Mouse (Mus musculus) intestine, embryonic 15.5 days (tissue): ENCODE data around the gene Phkb. TPM values are rescaled to one million over a fixed set of nuclear protein-coding genes. Genes with fewer than 3 reads are reported as not detected.

Experiments used
- ATAC-seq: fragments of 200-750 bp; cut with Nextera tagmentation; 2 replicates; pipeline ENCODE4 v1.8.0; 2017; ENCODE audit warnings: moderate TSS enrichment, moderate library complexity
- H3K27ac ChIP-seq: fragments of 300-500 bp; sonication (generic); 2 replicates; pipeline ENCODE4 v1.5.1; 2015; ENCODE audit warnings: mild to moderate bottlenecking, inconsistent platforms
- H3K27me3 ChIP-seq: fragments of 300-500 bp; sonication (generic); replicated peaks from 2 replicates; pipeline ENCODE4 v1.6.1; 2015; ENCODE audit warnings: inconsistent platforms
- H3K36me3 ChIP-seq: fragments of 300-500 bp; sonication (generic); 2 replicates; pipeline ENCODE4 v1.6.1; 2015; ENCODE audit warnings: inconsistent platforms
- H3K4me1 ChIP-seq: fragments of 300-500 bp; sonication (generic); replicated peaks from 2 replicates; pipeline ENCODE4 v1.6.1; 2015; ENCODE audit warnings: inconsistent platforms
- H3K4me2 ChIP-seq: fragments of 300-500 bp; sonication (generic); replicated peaks from 2 replicates; pipeline ENCODE4 v1.6.1; 2015; ENCODE audit warnings: mild to moderate bottlenecking, inconsistent platforms
- H3K4me3 ChIP-seq: fragments of 300-500 bp; sonication (generic); replicated peaks from 2 replicates; pipeline ENCODE4 v1.5.1; 2015; ENCODE audit warnings: inconsistent platforms
- H3K9ac ChIP-seq: fragments of 300-500 bp; sonication (generic); 2 replicates; pipeline ENCODE4 v1.6.1; 2015; ENCODE audit warnings: inconsistent platforms
- H3K9me3 ChIP-seq: fragments of 300-500 bp; sonication (generic); 2 replicates; pipeline ENCODE4 v1.6.1; 2016; ENCODE audit warnings: inconsistent platforms
- WGBS: fragments of 180-500 bp; shearing (Covaris S2); methylation state at CpG from one replicate; pipeline ENCODE4 v1.1.7; 2015; 5-methylcytosine and 5-hydroxymethylcytosine counted together
- polyA plus RNA-seq: library from polyadenylated mRNA; unstranded; fragments of >200 nt; fragmentation: Nextera tagmentation; extraction: Ambion mirVana; gene quantifications from 2 replicates; pipeline ENCODE4 v1.2.1, GENCODE M21; 2015

Phkb gene
- polyA plus RNA-seq, 1 experiment from 2014 or later, result 31.0 TPM

- H3K27me3 ChIP-seq, result no peaks in the 10 kb centered on the region
- H3K9me3 ChIP-seq, result no peaks in the 10 kb centered on the region
- H3K36me3 ChIP-seq, result no peaks in the 10 kb centered on the region
- no peak overlapping the region for H3K4me3 ChIP-seq
- H3K4me1 ChIP-seq, result no peaks in the 10 kb centered on the region
- H3K4me2 ChIP-seq, result no peak overlapping the region
- ATAC-seq, result no peak
- H3K9ac ChIP-seq, result no peak overlapping the region
- H3K27ac ChIP-seq, result no peak overlapping the region
- 93% methylated on average over 4 of the region's 4 CpGs for WGBS
Measured at GRCm38 (mm10) chr8:85959880-85960279, 119.1 kb downstream of the Phkb start.

GRCm38 (mm10) chr8:85977588-85978077, 136.9 kb downstream of the Phkb start:
- 81% methylated on average over 4 of the region's 4 CpGs for WGBS
- H3K27ac ChIP-seq, result no peak overlapping the region
- ATAC-seq, result peak; percentile 45
- H3K4me2 ChIP-seq, result no peak overlapping the region
- no peaks in the 10 kb centered on the region for H3K27me3 ChIP-seq
- no peak overlapping the region for H3K4me3 ChIP-seq
- no peaks in the 10 kb centered on the region for H3K4me1 ChIP-seq
- no peak overlapping the region for H3K9ac ChIP-seq
- no peaks in the 10 kb centered on the region for H3K9me3 ChIP-seq
- H3K36me3 ChIP-seq, result no peaks in the 10 kb centered on the region

- Histone ChIP-seq H3K4me2 (no peak overlapping the region), H3K4me1 (no peaks in the 10 kb centered on the region), H3K4me3 (no peak overlapping the region), H3K27me3 (no peaks in the 10 kb centered on the region), H3K27ac (no peak overlapping the region), H3K9me3 (no peaks in the 10 kb centered on the region), H3K36me3 (no peaks in the 10 kb centered on the region), H3K9ac (no peak overlapping the region)
- 81% methylated on average over 1 of the region's 1 CpGs for WGBS
- ATAC-seq, result no peak
Measured at GRCm38 (mm10) chr8:85992911-85993310, 152.2 kb downstream of the Phkb start.

- ATAC-seq, result no peak
- Histone ChIP-seq H3K36me3 (no peaks in the 10 kb centered on the region), H3K4me3 (no peak overlapping the region), H3K9ac (no peak overlapping the region), H3K9me3 (no peaks in the 10 kb centered on the region), H3K27ac (no peak overlapping the region), H3K4me1 (no peaks in the 10 kb centered on the region), H3K27me3 (no peaks in the 10 kb centered on the region), H3K4me2 (no peak overlapping the region)
- WGBS, result 96% methylated on average over 1 of the region's 1 CpGs
Measured at GRCm38 (mm10) chr8:85993661-85994060, 152.9 kb downstream of the Phkb start.

GRCm38 (mm10) chr8:85995971-85996370, 155.2 kb downstream of the Phkb start:
- Histone ChIP-seq H3K36me3 (no peaks in the 10 kb centered on the region), H3K9ac (no peak overlapping the region), H3K4me2 (no peak overlapping the region), H3K4me1 (no peaks in the 10 kb centered on the region), H3K27me3 (no peaks in the 10 kb centered on the region), H3K27ac (no peak overlapping the region), H3K4me3 (no peak overlapping the region), H3K9me3 (no peaks in the 10 kb centered on the region)
- WGBS, result 82% methylated on average over 1 of the region's 1 CpGs
- ATAC-seq, result no peak

- H3K36me3 ChIP-seq, result no peaks in the 10 kb centered on the region
- no peak for ATAC-seq
- no peak overlapping the region for H3K4me2 ChIP-seq
Measured at GRCm38 (mm10) chr8:86006485-86006884, 165.7 kb downstream of the Phkb start.

GRCm38 (mm10) chr8:86016806-86017205, 176.0 kb downstream of the Phkb start:
- Histone ChIP-seq H3K9me3 (no peaks in the 10 kb centered on the region), H3K27ac (no peak overlapping the region), H3K4me1 (no peaks in the 10 kb centered on the region), H3K27me3 (no peaks in the 10 kb centered on the region), H3K36me3 (no peaks in the 10 kb centered on the region), H3K4me3 (no peak overlapping the region), H3K4me2 (no peak overlapping the region), H3K9ac (no peak overlapping the region)
- WGBS, result 80% methylated on average over 2 of the region's 2 CpGs
- no peak for ATAC-seq

More at GRCm38 (mm10) chr8:86006485-86006884, 165.7 kb downstream of the Phkb start:
- Histone ChIP-seq H3K4me3 (no peak overlapping the region), H3K27ac (no peak overlapping the region), H3K27me3 (no peaks in the 10 kb centered on the region), H3K4me1 (no peaks in the 10 kb centered on the region), H3K9me3 (no peaks in the 10 kb centered on the region), H3K9ac (no peak overlapping the region)

GRCm38 (mm10) chr8:86028646-86029312, 188.0 kb downstream of the Phkb start:
- no peak overlapping the region for H3K4me3 ChIP-seq
- H3K4me1 ChIP-seq, result no peaks in the 10 kb centered on the region
- H3K36me3 ChIP-seq, result no peaks in the 10 kb centered on the region
- H3K27me3 ChIP-seq, result no peaks in the 10 kb centered on the region
- H3K9me3 ChIP-seq, result no peaks in the 10 kb centered on the region
- no peak overlapping the region for H3K9ac ChIP-seq
- H3K27ac ChIP-seq, result no peak overlapping the region
- H3K4me2 ChIP-seq, result no peak overlapping the region
- 71% methylated on average over 6 of the region's 6 CpGs for WGBS
- no peak for ATAC-seq

GRCm38 (mm10) chr8:86029451-86029850, 188.7 kb downstream of the Phkb start:
- Histone ChIP-seq H3K9me3 (no peaks in the 10 kb centered on the region), H3K36me3 (no peaks in the 10 kb centered on the region), H3K4me1 (no peaks in the 10 kb centered on the region), H3K27ac (no peak overlapping the region), H3K4me3 (no peak overlapping the region), H3K4me2 (no peak overlapping the region), H3K27me3 (no peaks in the 10 kb centered on the region), H3K9ac (no peak overlapping the region)
- ATAC-seq, result no peak
- 92% methylated on average over 7 of the region's 7 CpGs for WGBS

- Histone ChIP-seq H3K4me2 (no peak overlapping the region), H3K27ac (no peak overlapping the region), H3K27me3 (no peaks in the 10 kb centered on the region), H3K4me3 (no peak overlapping the region), H3K9me3 (no peaks in the 10 kb centered on the region), H3K36me3 (no peaks in the 10 kb centered on the region), H3K9ac (no peak overlapping the region), H3K4me1 (no peaks in the 10 kb centered on the region)
- no peak for ATAC-seq
- 74% methylated on average over 6 of the region's 6 CpGs for WGBS
Measured at GRCm38 (mm10) chr8:86034662-86035365, 194.1 kb downstream of the Phkb start.

GRCm38 (mm10) chr8:86035371-86035770, 194.6 kb downstream of the Phkb start:
- Histone ChIP-seq H3K9ac (no peak overlapping the region), H3K27ac (no peak overlapping the region), H3K4me3 (no peak overlapping the region), H3K27me3 (no peaks in the 10 kb centered on the region), H3K36me3 (no peaks in the 10 kb centered on the region), H3K4me1 (no peaks in the 10 kb centered on the region), H3K9me3 (no peaks in the 10 kb centered on the region), H3K4me2 (no peak overlapping the region)
- ATAC-seq, result no peak
- 91% methylated on average over 4 of the region's 4 CpGs for WGBS

GRCm38 (mm10) chr8:86038462-86038861, 197.7 kb downstream of the Phkb start:
- no peaks in the 10 kb centered on the region for H3K9me3 ChIP-seq
- WGBS, result 85% methylated on average over 3 of the region's 3 CpGs

GRCm38 (mm10) chr8:86042049-86042448, 201.3 kb downstream of the Phkb start:
- Histone ChIP-seq H3K36me3 (no peaks in the 10 kb centered on the region), H3K4me2 (no peak overlapping the region), H3K9me3 (no peaks in the 10 kb centered on the region), H3K4me1 (no peaks in the 10 kb centered on the region), H3K9ac (no peak overlapping the region), H3K4me3 (no peak overlapping the region), H3K27ac (no peak overlapping the region), H3K27me3 (no peaks in the 10 kb centered on the region)
- no peak for ATAC-seq
- WGBS, result 51% methylated on average over 2 of the region's 2 CpGs

More at GRCm38 (mm10) chr8:86038462-86038861, 197.7 kb downstream of the Phkb start:
- H3K36me3 ChIP-seq, result no peaks in the 10 kb centered on the region
- no peak overlapping the region for H3K4me3 ChIP-seq
- no peak overlapping the region for H3K27ac ChIP-seq
- H3K4me2 ChIP-seq, result no peak overlapping the region
- H3K9ac ChIP-seq, result no peak overlapping the region
- H3K27me3 ChIP-seq, result no peaks in the 10 kb centered on the region
- no peak for ATAC-seq
- no peaks in the 10 kb centered on the region for H3K4me1 ChIP-seq
